Mouse (Mus musculus) midbrain, embryonic 11.5 days (tissue): ENCODE results near the gene Camkk1. TPM values are rescaled to one million over a fixed set of nuclear protein-coding genes. Genes with fewer than 3 reads are reported as not detected.

ENCODE experiments used
- ATAC-seq: fragments of 200-750 bp; cut with Nextera tagmentation; 2 replicates; pipeline ENCODE4 v1.8.0; 2017; ENCODE audit warnings: moderate TSS enrichment, moderate library complexity; ENCODE audit not compliant: low FRiP score
- DNase-seq: peaks from one replicate; pipeline ENCODE4 v3.0.0; 2015; ENCODE audit warnings: low spot score; ENCODE audit errors: missing footprints
- H3K27ac ChIP-seq: fragments of 300-500 bp; sonication (generic); 2 replicates; pipeline ENCODE4 v1.5.1; 2014; ENCODE audit warnings: low read depth, low read length
- H3K27me3 ChIP-seq: fragments of 300-500 bp; sonication (generic); 2 replicates; pipeline ENCODE4 v1.6.1; 2014; ENCODE audit warnings: mild to moderate bottlenecking, low read length, moderate library complexity, mixed read lengths; ENCODE audit not compliant: control insufficient read depth, insufficient read depth
- H3K36me3 ChIP-seq: fragments of 300-500 bp; sonication (generic); 2 replicates; pipeline ENCODE4 v1.6.1; 2014; ENCODE audit warnings: mild to moderate bottlenecking, low read length, moderate library complexity, mixed read lengths; ENCODE audit not compliant: control insufficient read depth, insufficient read depth
- H3K4me1 ChIP-seq: fragments of 300-500 bp; sonication (generic); 2 replicates; pipeline ENCODE4 v1.6.1; 2014; ENCODE audit warnings: low read length; ENCODE audit not compliant: control insufficient read depth, insufficient read depth
- H3K4me2 ChIP-seq: fragments of 300-500 bp; sonication (generic); 2 replicates; pipeline ENCODE4 v1.6.1; 2014; ENCODE audit warnings: mild to moderate bottlenecking, moderate library complexity
- H3K4me3 ChIP-seq: fragments of 300-500 bp; sonication (generic); 2 replicates; pipeline ENCODE4 v1.5.1; 2014; ENCODE audit warnings: low read depth, low read length
- H3K9ac ChIP-seq: fragments of 300-500 bp; sonication (generic); 2 replicates; pipeline ENCODE4 v1.6.1; 2014; ENCODE audit warnings: low read length
- H3K9me3 ChIP-seq: fragments of 300-500 bp; sonication (generic); 2 replicates; pipeline ENCODE4 v1.6.1; 2016; ENCODE audit warnings: low read length; ENCODE audit not compliant: control insufficient read depth
- WGBS: fragments of 180-500 bp; shearing (Covaris S2); extraction: QIAGEN DNeasy Blood & Tissue Kit; methylation state at CpG from one replicate; pipeline ENCODE4 v1.1.7; 2014; 5-methylcytosine and 5-hydroxymethylcytosine counted together
- polyA plus RNA-seq: library from polyadenylated mRNA; unstranded; fragments of >200 nt; fragmentation: Nextera tagmentation; extraction: Ambion mirVana; gene quantifications from 2 replicates; pipeline ENCODE4 v1.2.1, GENCODE M21; 2014

The Camkk1 gene
- polyA plus RNA-seq, 1 experiment from 2014 or later = 4.2 TPM

- Histone ChIP-seq H3K9me3 (no peaks in the 10 kb centered on the region), H3K4me1 (no peaks in the 10 kb centered on the region), H3K27ac (no peak overlapping the region), H3K9ac (no peak overlapping the region), H3K36me3 (no peaks in the 10 kb centered on the region), H3K4me2 (no peak overlapping the region), H3K27me3 (no peaks in the 10 kb centered on the region), H3K4me3 (no peak overlapping the region)
- WGBS = 63% methylated on average over 9 of the region's 9 CpGs
- peak; percentile 84 for DNase-seq
- peak; percentile 60; the same call in 1 of the 2 replicates for ATAC-seq
Measured at GRCm38 (mm10) chr11:73039102-73039799, 20.4 kb downstream of the Camkk1 start.

DNA sequence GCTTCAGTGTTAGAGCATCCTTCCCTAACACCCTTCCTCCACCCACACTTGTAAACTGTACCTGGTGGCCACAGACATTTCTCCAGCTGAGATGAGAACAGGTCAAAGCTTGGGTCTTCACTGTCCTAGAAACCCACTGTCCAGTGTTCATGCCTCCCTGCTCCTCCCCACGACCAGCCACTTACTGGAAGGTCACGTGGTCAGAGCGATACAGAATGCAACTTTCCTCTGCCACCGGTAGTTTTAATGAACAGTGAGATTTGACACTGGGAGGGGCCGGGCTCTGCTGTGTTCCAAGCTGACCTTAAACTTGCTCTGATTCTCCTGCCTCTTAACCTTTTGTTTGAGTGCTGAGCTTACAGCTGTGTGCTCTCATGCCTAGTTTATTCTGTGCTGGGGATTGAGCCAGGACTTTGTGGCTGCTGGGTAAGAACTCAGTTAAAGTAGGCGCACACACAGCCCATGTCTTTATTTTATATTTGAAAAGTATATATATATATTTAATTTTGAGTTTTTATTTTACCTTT, 25.5 kb downstream of the Camkk1 start:
- DNase-seq (peak; percentile 2), ATAC-seq (no peak)
- H3K4me2 ChIP-seq = no peak overlapping the region
- H3K36me3 ChIP-seq = no peaks in the 10 kb centered on the region
- H3K27me3 ChIP-seq = no peaks in the 10 kb centered on the region
- WGBS = 67% methylated on average over 6 of the region's 6 CpGs
- H3K9me3 ChIP-seq = no peaks in the 10 kb centered on the region
- peaks cover 7% of the 10 kb centered on the region; the same call in 1 of the 2 replicates for H3K4me1 ChIP-seq
- H3K27ac ChIP-seq = no peak overlapping the region
- H3K4me3 ChIP-seq = no peak overlapping the region
- H3K9ac ChIP-seq = no peak overlapping the region

GRCm38 (mm10) chr11:73044789-73045188, 26.0 kb downstream of the Camkk1 start:
- Histone ChIP-seq H3K4me2 (no peak overlapping the region), H3K9me3 (no peaks in the 10 kb centered on the region), H3K9ac (no peak overlapping the region), H3K4me1 (peaks cover 7% of the 10 kb centered on the region; the same call in 1 of the 2 replicates), H3K4me3 (no peak overlapping the region), H3K27ac (no peak overlapping the region), H3K36me3 (no peaks in the 10 kb centered on the region), H3K27me3 (no peaks in the 10 kb centered on the region)
- peak; percentile 10 for DNase-seq
- ATAC-seq = no peak
- WGBS = 79% methylated on average over 4 of the region's 4 CpGs

DNA sequence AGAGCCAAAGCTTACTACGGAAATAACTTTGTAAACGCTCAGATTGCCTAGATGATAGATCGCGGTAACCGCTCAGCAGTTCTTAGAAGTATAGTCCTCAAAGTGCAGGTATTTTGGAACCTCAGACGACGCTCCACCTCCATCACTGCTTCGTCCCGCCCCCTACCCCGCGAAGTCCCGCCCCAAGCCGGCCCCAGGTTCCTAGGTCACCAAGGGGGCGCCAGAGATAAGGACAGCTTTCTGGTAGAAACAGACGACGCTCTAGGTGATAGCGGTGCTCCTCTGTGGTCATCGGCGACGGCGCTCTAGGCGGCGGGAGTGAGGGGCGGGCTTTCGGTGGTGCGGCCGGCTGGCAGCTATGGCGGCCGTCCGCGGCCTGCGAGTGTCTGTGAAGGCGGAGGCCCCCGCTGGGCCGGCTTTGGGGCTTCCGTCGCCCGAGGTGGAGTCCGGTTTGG, 28.8 kb downstream of the Camkk1 start, which contains the start of gene Ncbp3:
Gene Ncbp3 (plus strand): TSS at position 242 of the 455 bp plus-strand sequence.
- peak within 1 kb of the TSS; percentile 71 for H3K4me3 ChIP-seq
- ATAC-seq (peak; percentile 94), DNase-seq (peak; percentile 100)
- peak within 1 kb of the TSS; percentile 66; the same call in 1 of the 2 replicates for H3K27ac ChIP-seq
- H3K36me3 ChIP-seq = peaks cover 4% of the 10 kb centered on the region; the same call in 1 of the 2 replicates
- no peaks in the 10 kb centered on the region for H3K9me3 ChIP-seq
- no peaks in the 10 kb centered on the region for H3K27me3 ChIP-seq
- H3K9ac ChIP-seq = peak within 1 kb of the TSS; percentile 75
- WGBS = under 1% methylated on average over 39 of the region's 39 CpGs
- H3K4me2 ChIP-seq = peak within 1 kb of the TSS; percentile 68
- peaks cover 7% of the 10 kb centered on the region; the same call in 1 of the 2 replicates for H3K4me1 ChIP-seq

- no peaks in the 10 kb centered on the region for H3K27me3 ChIP-seq
- peak overlapping the region; percentile 68 for H3K4me2 ChIP-seq
- peaks cover 4% of the 10 kb centered on the region; the same call in 1 of the 2 replicates for H3K36me3 ChIP-seq
- peak; percentile 94 for DNase-seq
- 2% methylated on average over 55 of the region's 55 CpGs for WGBS
- peaks cover 7% of the 10 kb centered on the region; the same call in 1 of the 2 replicates for H3K4me1 ChIP-seq
- H3K4me3 ChIP-seq = peak overlapping the region; percentile 71
- no peaks in the 10 kb centered on the region for H3K9me3 ChIP-seq
- peak; percentile 82 for ATAC-seq
- H3K9ac ChIP-seq = peak overlapping the region; percentile 75
- peak overlapping the region; percentile 66; the same call in 1 of the 2 replicates for H3K27ac ChIP-seq
Measured at GRCm38 (mm10) chr11:73048030-73048876, 29.4 kb downstream of the Camkk1 start.

GRCm38 (mm10) chr11:73049335-73049734, 30.5 kb downstream of the Camkk1 start:
- H3K4me1 ChIP-seq = peaks cover 7% of the 10 kb centered on the region; the same call in 1 of the 2 replicates
- peak overlapping the region; percentile 68 for H3K4me2 ChIP-seq
- no peak overlapping the region for H3K27ac ChIP-seq
- ATAC-seq (no peak), DNase-seq (peak; percentile 98)
- peak overlapping the region; percentile 71 for H3K4me3 ChIP-seq
- H3K27me3 ChIP-seq = no peaks in the 10 kb centered on the region
- H3K9ac ChIP-seq = peak overlapping the region; percentile 75; the same call in 1 of the 2 replicates
- peaks cover 7% of the 10 kb centered on the region; the same call in 1 of the 2 replicates for H3K36me3 ChIP-seq
- no peaks in the 10 kb centered on the region for H3K9me3 ChIP-seq
- whole genome bisulfite sequencing = 3% methylated on average over 4 of the region's 4 CpGs

DNA sequence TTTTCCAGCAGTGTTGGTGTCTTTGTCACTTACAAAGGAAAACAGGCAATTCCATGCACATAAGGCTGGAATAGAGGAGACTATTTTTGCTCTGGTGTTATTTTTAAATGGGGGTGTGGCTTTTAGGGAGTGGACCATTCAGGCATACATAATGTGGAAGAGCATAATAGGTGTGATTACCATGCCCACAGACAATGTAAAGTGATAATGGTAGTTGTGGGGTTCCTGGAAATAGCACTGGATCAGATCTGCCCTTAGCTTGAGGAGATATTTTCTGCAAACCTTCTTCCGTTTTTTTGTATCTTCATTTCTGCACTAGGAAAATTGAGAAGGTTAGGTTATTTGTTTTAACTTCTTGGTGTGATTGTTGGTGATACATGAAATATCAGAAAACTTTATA, 34.0 kb downstream of the Camkk1 start:
- no peak overlapping the region for H3K9ac ChIP-seq

DNA sequence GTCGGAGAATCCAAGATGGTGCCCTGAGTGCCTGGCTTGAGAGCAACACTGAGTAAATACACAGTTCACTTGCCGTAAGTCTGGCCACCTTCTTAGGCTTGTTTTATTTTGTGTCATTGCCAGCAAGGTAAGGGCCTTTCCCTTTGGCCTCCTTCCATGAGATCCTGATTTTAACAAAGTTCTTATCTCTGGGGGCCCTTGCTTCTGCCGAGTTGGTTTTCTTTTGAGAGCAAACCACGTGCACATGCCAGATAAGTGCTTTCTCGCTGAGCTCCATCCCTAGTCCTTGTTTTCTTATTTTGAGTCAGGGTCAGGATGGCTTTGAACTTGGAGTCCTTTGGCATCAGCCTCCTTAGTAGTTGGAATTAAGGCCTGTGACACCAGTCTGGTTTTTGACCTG, 38.9 kb downstream of the Camkk1 start:
- Histone ChIP-seq H3K4me2 (no peak overlapping the region), H3K27ac (no peak overlapping the region), H3K4me3 (no peak overlapping the region), H3K9me3 (no peaks in the 10 kb centered on the region), H3K9ac (no peak overlapping the region), H3K36me3 (0 out of 2 replicates have a peak, but pooled peaks cover 3% of the 10 kb centered on the region), H3K27me3 (no peaks in the 10 kb centered on the region), H3K4me1 (no peaks in the 10 kb centered on the region)
- WGBS = 91% methylated on average over 5 of the region's 5 CpGs
- DNase-seq (peak; percentile 72), ATAC-seq (no peak)

More for the DNA sequence above, 34.0 kb downstream of the Camkk1 start:
- Histone ChIP-seq H3K9me3 (no peaks in the 10 kb centered on the region), H3K27ac (no peak overlapping the region), H3K4me1 (peaks cover 7% of the 10 kb centered on the region; the same call in 1 of the 2 replicates), H3K27me3 (no peaks in the 10 kb centered on the region), H3K36me3 (peaks cover 7% of the 10 kb centered on the region; the same call in 1 of the 2 replicates), H3K4me3 (no peak overlapping the region), H3K4me2 (no peak overlapping the region)
- ATAC-seq (no peak), DNase-seq (peak; percentile 17)
- 85% methylated on average over 1 of the region's 1 CpGs for WGBS
